Mouse (Mus musculus): ENCODE data around the gene Wars2. TPM values are rescaled to one million over a fixed set of nuclear protein-coding genes. Genes with fewer than 3 reads are reported as not detected.
A peak's percentile ranks its signal among the peaks of the same experiment; 100 is the strongest.

The Wars2 gene
- polyA plus RNA-seq, 1 experiment: 11.3 TPM

GRCm38 (mm10) chr3:99162191-99162590 is 21.3 kb downstream of the Wars2 start:
- Histone ChIP-seq H3K4me1 (ENCODE audit: control insufficient read depth, insufficient read depth, insufficient read length, low read length) (no peaks in the 10 kb centered on the region), H3K27ac (replicated peaks; ENCODE audit: low read depth, low read length) (no peak overlapping the region), H3K4me3 (ENCODE audit: insufficient read depth, low read depth, low read length) (no peak overlapping the region)

- Histone ChIP-seq H3K27ac (replicated peaks; ENCODE audit: low read depth, low read length) (no peak overlapping the region), H3K4me3 (ENCODE audit: insufficient read depth, low read depth, low read length) (no peak overlapping the region), H3K4me1 (ENCODE audit: control insufficient read depth, insufficient read depth, insufficient read length, low read length) (no peaks in the 10 kb centered on the region)
These were observed 26.9 kb downstream of the Wars2 start for GRCm38 (mm10) chr3:99167734-99168133.

DNA sequence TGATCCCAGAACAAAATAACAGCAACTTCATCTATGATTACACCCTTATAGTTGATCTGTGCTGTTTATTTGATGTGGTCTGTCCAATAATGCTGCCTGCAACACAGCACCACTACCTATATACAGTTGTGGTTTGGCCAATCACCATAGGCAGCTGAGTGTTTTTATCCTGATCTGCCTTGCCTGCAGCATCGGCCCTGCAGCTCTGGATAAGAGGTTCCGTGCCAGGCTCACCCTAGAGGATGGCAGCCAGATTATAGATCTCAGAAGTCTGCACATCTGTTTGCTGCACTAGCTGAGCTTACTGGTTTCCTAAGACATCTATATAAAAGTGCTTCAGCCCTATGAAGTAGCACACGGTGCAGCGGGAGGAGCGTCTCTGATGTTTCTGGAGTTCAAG is 32.3 kb downstream of the Wars2 start:
- Histone ChIP-seq H3K27ac (replicated peaks; ENCODE audit: low read depth, low read length) (no peak overlapping the region), H3K4me3 (ENCODE audit: insufficient read depth, low read depth, low read length) (no peak overlapping the region), H3K4me1 (ENCODE audit: control insufficient read depth, insufficient read depth, insufficient read length, low read length) (no peaks in the 10 kb centered on the region)

GRCm38 (mm10) chr3:99174658-99175304 is 33.9 kb downstream of the Wars2 start:
- H3K27ac ChIP-seq (replicated peaks; ENCODE audit: low read depth, low read length): no peak overlapping the region
- H3K4me3 ChIP-seq (ENCODE audit: insufficient read depth, low read depth, low read length): no peak overlapping the region
- no peaks in the 10 kb centered on the region for H3K4me1 ChIP-seq (ENCODE audit: control insufficient read depth, insufficient read depth, insufficient read length, low read length)

- H3K27ac ChIP-seq (replicated peaks; ENCODE audit: low read depth, low read length): no peak overlapping the region
These were observed 42.6 kb downstream of the Wars2 start for GRCm38 (mm10) chr3:99183355-99184016.

GRCm38 (mm10) chr3:99184373-99184772 is 43.5 kb downstream of the Wars2 start:
- H3K27ac ChIP-seq (replicated peaks; ENCODE audit: low read depth, low read length): no peak overlapping the region
- no peaks in the 10 kb centered on the region for H3K4me1 ChIP-seq (ENCODE audit: control insufficient read depth, insufficient read depth, insufficient read length, low read length)
- no peak overlapping the region for H3K4me3 ChIP-seq (ENCODE audit: insufficient read depth, low read depth, low read length)

More at GRCm38 (mm10) chr3:99183355-99184016, 42.6 kb downstream of the Wars2 start:
- H3K4me1 ChIP-seq (ENCODE audit: control insufficient read depth, insufficient read depth, insufficient read length, low read length): no peaks in the 10 kb centered on the region
- H3K4me3 ChIP-seq (ENCODE audit: insufficient read depth, low read depth, low read length): no peak overlapping the region

DNA sequence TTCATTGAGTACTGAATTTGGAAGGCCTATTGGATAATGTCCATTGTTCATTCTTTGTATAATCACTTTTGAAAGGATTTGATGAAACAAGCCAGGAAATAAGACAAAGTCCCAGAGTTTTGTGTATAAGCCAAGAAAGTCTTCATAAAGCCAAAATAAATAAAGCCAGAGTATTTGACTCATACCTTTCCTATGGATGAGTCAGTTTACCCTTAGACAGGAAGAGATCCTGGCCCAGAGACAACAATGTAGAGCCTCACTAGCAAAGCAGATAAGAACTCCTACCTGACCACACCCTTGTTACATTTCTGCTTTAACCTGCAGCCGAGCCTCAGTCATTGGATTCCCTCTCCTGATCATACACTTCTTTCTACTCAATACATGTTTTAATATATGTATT is 47.2 kb downstream of the Wars2 start:
- Histone ChIP-seq H3K27ac (replicated peaks; ENCODE audit: low read depth, low read length) (no peak overlapping the region), H3K4me3 (ENCODE audit: insufficient read depth, low read depth, low read length) (no peak overlapping the region), H3K4me1 (ENCODE audit: control insufficient read depth, insufficient read depth, insufficient read length, low read length) (no peaks in the 10 kb centered on the region)

GRCm38 (mm10) chr3:99193576-99193975 is 52.7 kb downstream of the Wars2 start:
- Histone ChIP-seq H3K4me3 (ENCODE audit: insufficient read depth, low read depth, low read length) (no peak overlapping the region), H3K4me1 (ENCODE audit: control insufficient read depth, insufficient read depth, insufficient read length, low read length) (no peaks in the 10 kb centered on the region), H3K27ac (replicated peaks; ENCODE audit: low read depth, low read length) (no peak overlapping the region)

DNA sequence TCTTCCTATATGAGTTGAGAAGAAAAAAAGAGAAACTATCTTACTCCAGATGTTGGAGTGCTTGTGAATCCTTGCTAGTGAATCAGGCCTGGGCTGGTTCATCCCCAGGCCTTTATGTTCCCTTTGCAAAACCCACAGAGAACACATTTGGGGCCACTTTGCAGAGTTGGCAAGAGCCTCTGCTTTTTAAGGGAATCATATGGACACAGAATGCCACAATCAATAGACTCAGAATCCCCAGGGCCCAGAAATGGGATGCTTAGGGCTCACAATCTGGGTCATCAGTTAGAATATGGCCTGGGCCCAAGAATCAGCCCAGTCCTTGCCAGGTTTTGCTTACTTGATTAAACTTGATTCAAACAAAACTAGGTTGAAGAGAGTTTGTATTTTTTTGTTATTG is 62.5 kb downstream of the Wars2 start:
- Histone ChIP-seq H3K4me3 (ENCODE audit: insufficient read depth, low read depth, low read length) (no peak overlapping the region), H3K27ac (replicated peaks; ENCODE audit: low read depth, low read length) (no peak overlapping the region), H3K4me1 (ENCODE audit: control insufficient read depth, insufficient read depth, insufficient read length, low read length) (0 out of 2 replicates have a peak, but pooled peaks cover 2% of the 10 kb centered on the region)

DNA sequence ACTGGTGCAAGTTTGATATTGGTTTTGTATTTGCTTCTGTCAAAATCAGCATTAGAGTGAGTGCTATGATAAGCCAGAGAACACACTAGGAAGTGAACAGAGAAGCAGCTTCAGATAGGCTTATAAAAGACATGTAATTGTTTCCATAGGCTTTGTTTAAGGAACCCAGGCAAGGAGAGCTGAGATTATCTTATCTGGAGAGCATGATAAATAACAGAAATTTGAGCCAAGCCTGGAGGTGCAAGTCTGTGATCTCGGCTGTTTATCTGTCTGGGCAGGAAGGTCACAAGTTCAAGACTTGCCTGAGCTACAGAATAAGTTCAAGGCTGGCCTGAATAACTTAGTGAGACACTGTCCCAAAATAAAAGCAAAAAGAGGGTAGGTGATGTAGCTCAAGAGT is 67.5 kb downstream of the Wars2 start:
- H3K4me3 ChIP-seq (ENCODE audit: insufficient read depth, low read depth, low read length): no peak overlapping the region
- no peaks in the 10 kb centered on the region for H3K4me1 ChIP-seq (ENCODE audit: control insufficient read depth, insufficient read depth, insufficient read length, low read length)
- no peak overlapping the region for H3K27ac ChIP-seq (replicated peaks; ENCODE audit: low read depth, low read length)

- H3K4me3 ChIP-seq (ENCODE audit: insufficient read depth, low read depth, low read length): no peak overlapping the region
- H3K27ac ChIP-seq (replicated peaks; ENCODE audit: low read depth, low read length): no peak overlapping the region
These were observed 70.3 kb downstream of the Wars2 start for GRCm38 (mm10) chr3:99211105-99211698.

DNA sequence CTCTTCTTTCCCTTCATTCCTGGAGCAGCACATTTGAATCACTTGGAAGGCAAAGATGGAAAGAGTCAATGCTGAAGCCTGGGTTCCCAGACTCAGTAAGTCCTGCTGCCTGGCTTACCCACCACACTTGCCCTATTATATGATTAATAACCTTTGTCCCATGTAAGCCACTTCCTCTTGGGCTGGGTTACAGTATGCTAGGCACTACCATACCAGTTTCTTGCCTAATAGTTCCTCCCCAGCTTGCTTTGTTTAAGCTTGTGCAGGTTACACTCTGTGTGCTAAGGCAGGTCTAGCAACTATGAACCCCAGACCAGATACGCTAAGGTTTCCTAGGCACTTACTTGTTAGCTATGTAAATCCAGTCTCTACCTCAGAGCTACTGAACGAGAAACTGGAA is 86.9 kb downstream of the Wars2 start:
- H3K4me3 ChIP-seq (ENCODE audit: insufficient read depth, low read depth, low read length): no peak overlapping the region
- H3K4me1 ChIP-seq (ENCODE audit: control insufficient read depth, insufficient read depth, insufficient read length, low read length): no peaks in the 10 kb centered on the region
- no peak overlapping the region for H3K27ac ChIP-seq (replicated peaks; ENCODE audit: low read depth, low read length)

More at GRCm38 (mm10) chr3:99211105-99211698, 70.3 kb downstream of the Wars2 start:
- H3K4me1 ChIP-seq (ENCODE audit: control insufficient read depth, insufficient read depth, insufficient read length, low read length): no peaks in the 10 kb centered on the region

GRCm38 (mm10) chr3:99233393-99234318 is 92.8 kb downstream of the Wars2 start:
- H3K27ac ChIP-seq (replicated peaks; ENCODE audit: low read depth, low read length): no peak overlapping the region

DNA sequence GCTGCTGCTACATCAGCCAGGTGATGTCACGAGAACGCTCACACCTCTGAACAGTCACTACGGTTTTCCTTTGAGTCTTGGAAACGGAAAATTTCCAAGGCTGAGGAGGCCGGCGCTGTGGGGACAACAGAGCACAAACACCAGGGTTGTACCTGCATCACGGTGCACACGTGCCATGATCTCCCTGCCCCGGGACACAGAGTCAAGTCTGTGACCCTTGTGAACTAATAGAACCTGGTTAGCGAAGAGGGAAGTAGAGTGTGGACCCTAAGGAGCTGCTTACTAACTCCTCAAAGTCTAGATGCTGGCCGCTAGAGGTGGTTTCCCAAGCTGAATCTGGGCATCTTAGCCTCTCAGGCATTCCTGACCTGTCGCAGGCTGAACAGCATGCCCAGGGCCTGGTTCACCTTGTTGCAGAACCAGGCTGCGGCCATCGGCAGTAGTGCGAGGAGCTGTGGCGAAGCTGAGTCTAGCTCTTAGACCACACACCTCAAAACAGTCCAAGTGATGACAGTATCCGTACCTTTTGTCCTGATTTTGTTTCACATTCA is 93.5 kb downstream of the Wars2 start:
- no peaks in the 10 kb centered on the region for H3K4me1 ChIP-seq (ENCODE audit: control insufficient read depth, insufficient read depth, insufficient read length, low read length)
- H3K4me3 ChIP-seq (ENCODE audit: insufficient read depth, low read depth, low read length): no peak overlapping the region
- H3K27ac ChIP-seq (replicated peaks; ENCODE audit: low read depth, low read length): no peak overlapping the region

More at GRCm38 (mm10) chr3:99233393-99234318, 92.8 kb downstream of the Wars2 start:
- Histone ChIP-seq H3K4me3 (ENCODE audit: insufficient read depth, low read depth, low read length) (peak overlapping the region; percentile 33; the same call in 1 of the 2 replicates), H3K4me1 (ENCODE audit: control insufficient read depth, insufficient read depth, insufficient read length, low read length) (no peaks in the 10 kb centered on the region)

All from brown adipose tissue, adult 24 weeks (tissue).